Mouse (Mus musculus): ENCODE measurements around the gene Defb38. TPM values are rescaled to one million over a fixed set of nuclear protein-coding genes. Genes with fewer than 3 reads are reported as not detected.

Gene Defb38
- polyA plus RNA-seq (2015; fragmentation: Nextera tagmentation; extraction: Ambion mirVana) = not detected in 2 replicates

- no peaks in the 10 kb centered on the region for H3K27me3 ChIP-seq (ENCODE audit: control insufficient read depth, insufficient read depth, low read length)
- no peak within 1 kb of the TSS for H3K9ac ChIP-seq (ENCODE audit: low read length)
- no peak within 1 kb of the TSS for H3K4me2 ChIP-seq (replicated peaks; ENCODE audit: low read depth)
- no peaks in the 10 kb centered on the region for H3K9me3 ChIP-seq (ENCODE audit: control insufficient read depth, low read length)
- no peaks in the 10 kb centered on the region for H3K4me1 ChIP-seq (replicated peaks; ENCODE audit: control insufficient read depth, insufficient read depth)
- H3K27ac ChIP-seq (replicated peaks) = no peak within 1 kb of the TSS
- no peaks in the 10 kb centered on the region for H3K36me3 ChIP-seq (ENCODE audit: control insufficient read depth, insufficient read depth, low read length)
- no peak for DNase-seq (ENCODE audit: low spot score)
- ATAC-seq (ENCODE audit: low FRiP score, low TSS enrichment) = no peak
- no peak within 1 kb of the TSS for H3K4me3 ChIP-seq (ENCODE audit: low read depth, low read length)
- TF ChIP-seq CTCF (IDR thresholded peaks at IDR 0.05; ENCODE audit: low read depth) = no peak
- no peak for TF ChIP-seq EP300 (optimal IDR thresholded peaks at IDR 0.05)
- WGBS = 95% methylated on average over 1 of the region's 1 CpGs
Observed at GRCm38 (mm10) chr8:19026466-19026865, at the start of gene Defb38. Gene Defb38, minus strand, starts transcription at chr8:19026566.

GRCm38 (mm10) chr8:19066013-19066412, 39.6 kb upstream of the Defb38 start:
- DNase-seq (ENCODE audit: low spot score) (no peak), ATAC-seq (ENCODE audit: low FRiP score, low TSS enrichment) (no peak)
- H3K4me1 ChIP-seq (replicated peaks; ENCODE audit: control insufficient read depth, insufficient read depth) = no peaks in the 10 kb centered on the region
- H3K4me3 ChIP-seq (ENCODE audit: low read depth, low read length) = no peak overlapping the region
- no peak overlapping the region for H3K4me2 ChIP-seq (replicated peaks; ENCODE audit: low read depth)
- H3K27me3 ChIP-seq (ENCODE audit: control insufficient read depth, insufficient read depth, low read length) = no peaks in the 10 kb centered on the region
- H3K9me3 ChIP-seq (ENCODE audit: control insufficient read depth, low read length) = no peaks in the 10 kb centered on the region
- no peaks in the 10 kb centered on the region for H3K36me3 ChIP-seq (ENCODE audit: control insufficient read depth, insufficient read depth, low read length)
- no peak for TF ChIP-seq CTCF (IDR thresholded peaks at IDR 0.05; ENCODE audit: low read depth)
- no peak for TF ChIP-seq EP300 (optimal IDR thresholded peaks at IDR 0.05)
- H3K27ac ChIP-seq (replicated peaks) = no peak overlapping the region
- 64% methylated on average over 2 of the region's 2 CpGs for WGBS
- no peak overlapping the region for H3K9ac ChIP-seq (ENCODE audit: low read length)

- ATAC-seq (ENCODE audit: low FRiP score, low TSS enrichment) (no peak), DNase-seq (ENCODE audit: low spot score) (no peak)
- Histone ChIP-seq H3K27me3 (ENCODE audit: control insufficient read depth, insufficient read depth, low read length) (no peaks in the 10 kb centered on the region), H3K36me3 (ENCODE audit: control insufficient read depth, insufficient read depth, low read length) (no peaks in the 10 kb centered on the region), H3K9me3 (ENCODE audit: control insufficient read depth, low read length) (no peaks in the 10 kb centered on the region), H3K9ac (ENCODE audit: low read length) (no peak within 1 kb of the TSS), H3K4me3 (ENCODE audit: low read depth, low read length) (no peak within 1 kb of the TSS), H3K27ac (replicated peaks) (no peak within 1 kb of the TSS), H3K4me1 (replicated peaks; ENCODE audit: control insufficient read depth, insufficient read depth) (no peaks in the 10 kb centered on the region), H3K4me2 (replicated peaks; ENCODE audit: low read depth) (no peak within 1 kb of the TSS)
- no peak for TF ChIP-seq CTCF (IDR thresholded peaks at IDR 0.05; ENCODE audit: low read depth)
- TF ChIP-seq EP300 (optimal IDR thresholded peaks at IDR 0.05) = no peak
- 71% methylated on average over 1 of the region's 1 CpGs for WGBS
Observed at GRCm38 (mm10) chr8:19064710-19065109, 38.3 kb upstream of the Defb38 start, which contains the start of gene Defb39. Gene Defb39, minus strand, starts transcription at chr8:19064810.

- DNase-seq (ENCODE audit: low spot score) (no peak), ATAC-seq (ENCODE audit: low FRiP score, low TSS enrichment) (no peak)
- Histone ChIP-seq H3K27ac (replicated peaks) (no peak overlapping the region), H3K9ac (ENCODE audit: low read length) (no peak overlapping the region), H3K4me1 (replicated peaks; ENCODE audit: control insufficient read depth, insufficient read depth) (no peaks in the 10 kb centered on the region), H3K27me3 (ENCODE audit: control insufficient read depth, insufficient read depth, low read length) (no peaks in the 10 kb centered on the region), H3K36me3 (ENCODE audit: control insufficient read depth, insufficient read depth, low read length) (no peaks in the 10 kb centered on the region), H3K4me3 (ENCODE audit: low read depth, low read length) (no peak overlapping the region), H3K4me2 (replicated peaks; ENCODE audit: low read depth) (no peak overlapping the region), H3K9me3 (ENCODE audit: control insufficient read depth, low read length) (no peaks in the 10 kb centered on the region)
- TF ChIP-seq CTCF (IDR thresholded peaks at IDR 0.05; ENCODE audit: low read depth) = no peak
- TF ChIP-seq EP300 (optimal IDR thresholded peaks at IDR 0.05) = no peak
Observed at GRCm38 (mm10) chr8:19062891-19063290, 36.5 kb upstream of the Defb38 start.

- WGBS = 91% methylated on average over 13 of the region's 14 CpGs
- no peak for DNase-seq (ENCODE audit: low spot score)
- no peak overlapping the region for H3K27ac ChIP-seq (replicated peaks)
- H3K36me3 ChIP-seq (ENCODE audit: control insufficient read depth, insufficient read depth, low read length) = no peaks in the 10 kb centered on the region
- no peak overlapping the region for H3K9ac ChIP-seq (ENCODE audit: low read length)
- no peaks in the 10 kb centered on the region for H3K27me3 ChIP-seq (ENCODE audit: control insufficient read depth, insufficient read depth, low read length)
- ATAC-seq (ENCODE audit: low FRiP score, low TSS enrichment) = no peak
- H3K4me2 ChIP-seq (replicated peaks; ENCODE audit: low read depth) = no peak overlapping the region
- H3K4me1 ChIP-seq (replicated peaks; ENCODE audit: control insufficient read depth, insufficient read depth) = no peaks in the 10 kb centered on the region
- no peak overlapping the region for H3K4me3 ChIP-seq (ENCODE audit: low read depth, low read length)
- H3K9me3 ChIP-seq (ENCODE audit: control insufficient read depth, low read length) = no peaks in the 10 kb centered on the region
- TF ChIP-seq CTCF (IDR thresholded peaks at IDR 0.05; ENCODE audit: low read depth) (no peak), EP300 (optimal IDR thresholded peaks at IDR 0.05) (no peak)
Observed at GRCm38 (mm10) chr8:19045242-19045641, 18.9 kb upstream of the Defb38 start.

Other genes starting within 250 kb of the Defb38 start
- not detected in 2 replicates for gene Defb40, start 48.3 kb downstream of the Defb38 start, polyA plus RNA-seq (2015; fragmentation: Nextera tagmentation; extraction: Ambion mirVana)
- not detected in 2 replicates for gene Defb37, start 35.5 kb downstream of the Defb38 start, polyA plus RNA-seq (2015; fragmentation: Nextera tagmentation; extraction: Ambion mirVana)
- not detected in 2 replicates for gene Defb39, start 38.2 kb upstream of the Defb38 start, polyA plus RNA-seq (2015; fragmentation: Nextera tagmentation; extraction: Ambion mirVana)
- gene Defb12, start 88.3 kb upstream of the Defb38 start, polyA plus RNA-seq (2015; fragmentation: Nextera tagmentation; extraction: Ambion mirVana) = not detected in 2 replicates
- not detected in 2 replicates for gene Defb34, start 97.2 kb upstream of the Defb38 start, polyA plus RNA-seq (2015; fragmentation: Nextera tagmentation; extraction: Ambion mirVana)
- gene Gm45826, start 114.2 kb upstream of the Defb38 start, polyA plus RNA-seq (2015; fragmentation: Nextera tagmentation; extraction: Ambion mirVana) = not detected in 2 replicates
- gene Defb14, start 167.8 kb upstream of the Defb38 start, polyA plus RNA-seq (2015; fragmentation: Nextera tagmentation; extraction: Ambion mirVana) = 237 and 245 TPM in 2 replicates
- 260 and 274 TPM in 2 replicates for gene Defb4, start 172.1 kb upstream of the Defb38 start, polyA plus RNA-seq (2015; fragmentation: Nextera tagmentation; extraction: Ambion mirVana)
- 9.0 and 11.3 TPM in 2 replicates for gene Defb6, start 198.9 kb upstream of the Defb38 start, polyA plus RNA-seq (2015; fragmentation: Nextera tagmentation; extraction: Ambion mirVana)
- gene Defb46, start 213.3 kb upstream of the Defb38 start, polyA plus RNA-seq (2015; fragmentation: Nextera tagmentation; extraction: Ambion mirVana) = not detected in 2 replicates
- gene Defb5, start 221.0 kb upstream of the Defb38 start, polyA plus RNA-seq (2015; fragmentation: Nextera tagmentation; extraction: Ambion mirVana) = not detected in 2 replicates